Mouse (Mus musculus) cerebral cortex, adult 2 months (tissue): Measurements from ENCODE around the gene Pid1.

ENCODE experiments used
- WGBS: fragments of 180-500 bp; shearing (Covaris S2); methylation state at CpG from one replicate; pipeline ENCODE4 v1.1.7; 2018; 5-methylcytosine and 5-hydroxymethylcytosine counted together

Pid1 gene

GRCm38 (mm10) chr1:84272951-84273350, 91.0 kb downstream of the Pid1 start:
- 75% methylated on average over 4 of the region's 4 CpGs for whole genome bisulfite sequencing

- WGBS: 58% methylated on average over 2 of the region's 2 CpGs
Measured at GRCm38 (mm10) chr1:84271712-84272200, 92.2 kb downstream of the Pid1 start.

GRCm38 (mm10) chr1:84257656-84258055, 106.3 kb downstream of the Pid1 start:
- WGBS: 96% methylated on average over 2 of the region's 2 CpGs

GRCm38 (mm10) chr1:84254361-84254760, 109.6 kb downstream of the Pid1 start:
- WGBS: 46% methylated on average over 5 of the region's 5 CpGs

- 53% methylated on average over 3 of the region's 3 CpGs for WGBS
Measured at GRCm38 (mm10) chr1:84253838-84254237, 110.1 kb downstream of the Pid1 start.

GRCm38 (mm10) chr1:84251205-84251604, 112.8 kb downstream of the Pid1 start:
- 94% methylated on average over 1 of the region's 1 CpGs for WGBS

GRCm38 (mm10) chr1:84250770-84251169, 113.2 kb downstream of the Pid1 start:
- WGBS: 67% methylated on average over 1 of the region's 1 CpGs

GRCm38 (mm10) chr1:84249772-84250338, 114.1 kb downstream of the Pid1 start:
- 40% methylated on average over 6 of the region's 6 CpGs for WGBS

- WGBS: 79% methylated on average over 3 of the region's 3 CpGs
Measured at GRCm38 (mm10) chr1:84247111-84247510, 116.9 kb downstream of the Pid1 start.

GRCm38 (mm10) chr1:84241192-84241828, 122.7 kb downstream of the Pid1 start:
- WGBS: 74% methylated on average over 4 of the region's 4 CpGs

GRCm38 (mm10) chr1:84240203-84240602, 123.8 kb downstream of the Pid1 start:
- 81% methylated on average over 2 of the region's 2 CpGs for WGBS

- 84% methylated on average over 2 of the region's 2 CpGs for WGBS
Measured at GRCm38 (mm10) chr1:84230431-84230830, 133.5 kb downstream of the Pid1 start.

GRCm38 (mm10) chr1:84225626-84226025, 138.4 kb downstream of the Pid1 start:
- 76% methylated on average over 7 of the region's 7 CpGs for WGBS

GRCm38 (mm10) chr1:84222051-84222450, 141.9 kb downstream of the Pid1 start:
- 85% methylated on average over 1 of the region's 1 CpGs for WGBS

GRCm38 (mm10) chr1:84218605-84219004, 145.4 kb downstream of the Pid1 start:
- 47% methylated on average over 7 of the region's 7 CpGs for WGBS

- WGBS: 45% methylated on average over 2 of the region's 2 CpGs
Measured at GRCm38 (mm10) chr1:84217777-84218176, 146.2 kb downstream of the Pid1 start.

- WGBS: 45% methylated on average over 9 of the region's 9 CpGs
Measured at GRCm38 (mm10) chr1:84211507-84211906, 152.5 kb downstream of the Pid1 start.

GRCm38 (mm10) chr1:84205746-84206145, 158.2 kb downstream of the Pid1 start:
- WGBS: 97% methylated on average over 3 of the region's 3 CpGs

GRCm38 (mm10) chr1:84203494-84203893, 160.5 kb downstream of the Pid1 start:
- WGBS: 47% methylated on average over 4 of the region's 4 CpGs

GRCm38 (mm10) chr1:84199890-84200289, 164.1 kb downstream of the Pid1 start:
- WGBS: 71% methylated on average over 2 of the region's 2 CpGs

GRCm38 (mm10) chr1:84198887-84199286, 165.1 kb downstream of the Pid1 start:
- 71% methylated on average over 2 of the region's 2 CpGs for WGBS

GRCm38 (mm10) chr1:84189446-84189845, 174.5 kb downstream of the Pid1 start:
- WGBS: 76% methylated on average over 5 of the region's 5 CpGs

GRCm38 (mm10) chr1:84186756-84187437, 177.1 kb downstream of the Pid1 start:
- WGBS: 57% methylated on average over 4 of the region's 4 CpGs
